Mouse (Mus musculus) T-cell, adult 2 months (primary cell): Measurements from ENCODE around the gene Vps18.

Source experiments
- DNase-seq: peaks from one replicate; pipeline ENCODE4 v3.0.0; 2022; ENCODE audit warnings: low spot score

The Vps18 gene

GRCm38 (mm10) chr2:119292281-119292680 lies 3.7 kb downstream of the Vps18 start:
- DNase-seq: no peak

GRCm38 (mm10) chr2:119292852-119293251 lies 4.3 kb downstream of the Vps18 start:
- no peak for DNase-seq

- DNase-seq: no peak
Observed at GRCm38 (mm10) chr2:119293311-119293710, 4.8 kb downstream of the Vps18 start.

GRCm38 (mm10) chr2:119293776-119294390 lies 5.3 kb downstream of the Vps18 start:
- DNase-seq: no peak

GRCm38 (mm10) chr2:119294411-119294810 lies 5.9 kb downstream of the Vps18 start:
- no peak for DNase-seq

GRCm38 (mm10) chr2:119296756-119297155 lies 8.2 kb downstream of the Vps18 start:
- DNase-seq: no peak

GRCm38 (mm10) chr2:119297506-119297905 lies 9.0 kb downstream of the Vps18 start:
- DNase-seq: no peak

GRCm38 (mm10) chr2:119298330-119298729 lies 9.8 kb downstream of the Vps18 start:
- peak; percentile 44 for DNase-seq

GRCm38 (mm10) chr2:119298839-119299238 lies 10.3 kb downstream of the Vps18 start:
- no peak for DNase-seq

GRCm38 (mm10) chr2:119299981-119300818 lies 11.7 kb downstream of the Vps18 start:
- DNase-seq: peak; percentile 85

GRCm38 (mm10) chr2:119300819-119301493 lies 12.4 kb downstream of the Vps18 start:
- peak; percentile 21 for DNase-seq

GRCm38 (mm10) chr2:119302876-119303275 lies 14.3 kb downstream of the Vps18 start:
- no peak for DNase-seq

GRCm38 (mm10) chr2:119304391-119304790 lies 15.9 kb downstream of the Vps18 start:
- DNase-seq: no peak

- DNase-seq: no peak
Observed at GRCm38 (mm10) chr2:119304798-119305208, 16.3 kb downstream of the Vps18 start.

GRCm38 (mm10) chr2:119311544-119311943 lies 23.0 kb downstream of the Vps18 start:
- no peak for DNase-seq

GRCm38 (mm10) chr2:119312380-119312958 lies 23.9 kb downstream of the Vps18 start:
- DNase-seq: no peak

- DNase-seq: no peak
Observed at GRCm38 (mm10) chr2:119313780-119314479, 25.4 kb downstream of the Vps18 start.

GRCm38 (mm10) chr2:119314742-119315310 lies 26.3 kb downstream of the Vps18 start:
- no peak for DNase-seq

- DNase-seq: no peak
Observed at GRCm38 (mm10) chr2:119318043-119318710, 29.6 kb downstream of the Vps18 start.

- DNase-seq: no peak
Observed at GRCm38 (mm10) chr2:119320571-119320970, 32.0 kb downstream of the Vps18 start.
